Mouse (Mus musculus): ENCODE measurements around the gene Ankrd33b.

Gene Ankrd33b

DNA sequence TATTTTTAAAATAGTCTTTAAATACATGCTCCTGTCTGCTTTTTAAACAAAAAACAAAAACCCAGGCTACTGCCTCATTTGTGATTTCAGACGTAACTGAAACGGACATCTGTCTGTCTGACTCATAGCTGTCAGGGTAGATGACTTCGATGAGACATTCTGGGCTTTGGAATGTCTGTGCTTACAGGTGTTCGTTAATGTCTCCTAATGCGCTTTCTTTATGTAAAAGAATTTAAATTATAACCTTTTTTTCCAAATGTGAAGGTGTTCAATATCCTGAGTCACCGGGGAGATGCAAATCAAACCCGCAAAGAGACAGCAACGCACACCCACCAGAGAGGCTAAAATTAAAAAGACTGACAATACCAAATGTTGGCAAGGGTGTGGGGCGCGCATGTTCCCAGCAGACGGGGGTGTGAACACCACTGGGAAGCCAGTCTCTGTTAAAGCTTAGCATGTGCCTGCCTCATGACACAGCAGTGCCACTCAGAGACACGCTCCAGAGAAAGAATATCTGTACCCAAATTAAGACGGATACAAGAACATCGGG lies 30.3 kb downstream of the Ankrd33b start:
- DNase-seq: no peak

DNA sequence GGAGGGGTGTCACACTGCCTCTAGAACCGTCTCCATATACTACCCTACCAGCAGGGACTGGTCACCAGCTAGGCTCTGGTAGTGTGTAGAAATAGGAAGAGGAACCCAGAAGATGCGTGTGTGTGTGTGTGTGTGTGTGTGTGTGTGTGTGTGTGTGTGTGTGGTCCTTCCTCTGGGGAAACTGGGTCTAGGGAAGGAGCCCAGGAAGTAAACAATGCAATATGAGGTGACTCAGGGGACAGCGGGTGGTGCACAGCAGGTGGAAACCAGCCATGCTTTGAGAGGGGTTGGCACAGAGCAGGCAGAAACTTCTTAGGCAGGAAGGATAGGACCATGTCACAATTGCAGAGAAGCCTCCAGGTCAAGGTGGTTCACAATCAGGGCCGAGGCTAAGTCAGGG lies 30.8 kb downstream of the Ankrd33b start:
- no peak for DNase-seq

DNA sequence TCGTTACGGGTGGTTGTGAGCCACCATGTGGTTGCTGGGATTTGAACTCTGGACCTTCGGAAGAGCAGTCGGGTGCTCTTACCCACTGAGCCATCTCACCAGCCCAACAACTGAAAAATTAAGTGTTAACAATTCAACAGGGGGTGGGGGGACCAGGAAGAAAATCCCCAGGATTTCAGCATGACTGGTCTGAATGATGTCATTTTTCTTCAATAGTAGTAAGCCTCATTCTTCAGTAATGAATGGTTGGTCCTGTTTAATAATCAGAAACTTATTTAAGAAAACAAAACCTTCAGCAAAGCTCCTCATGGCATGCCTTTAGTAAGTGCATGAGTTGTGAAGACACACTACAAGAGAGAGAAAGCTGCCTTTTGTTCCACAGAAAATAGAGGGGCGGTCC lies 32.7 kb downstream of the Ankrd33b start:
- DNase-seq: no peak

DNA sequence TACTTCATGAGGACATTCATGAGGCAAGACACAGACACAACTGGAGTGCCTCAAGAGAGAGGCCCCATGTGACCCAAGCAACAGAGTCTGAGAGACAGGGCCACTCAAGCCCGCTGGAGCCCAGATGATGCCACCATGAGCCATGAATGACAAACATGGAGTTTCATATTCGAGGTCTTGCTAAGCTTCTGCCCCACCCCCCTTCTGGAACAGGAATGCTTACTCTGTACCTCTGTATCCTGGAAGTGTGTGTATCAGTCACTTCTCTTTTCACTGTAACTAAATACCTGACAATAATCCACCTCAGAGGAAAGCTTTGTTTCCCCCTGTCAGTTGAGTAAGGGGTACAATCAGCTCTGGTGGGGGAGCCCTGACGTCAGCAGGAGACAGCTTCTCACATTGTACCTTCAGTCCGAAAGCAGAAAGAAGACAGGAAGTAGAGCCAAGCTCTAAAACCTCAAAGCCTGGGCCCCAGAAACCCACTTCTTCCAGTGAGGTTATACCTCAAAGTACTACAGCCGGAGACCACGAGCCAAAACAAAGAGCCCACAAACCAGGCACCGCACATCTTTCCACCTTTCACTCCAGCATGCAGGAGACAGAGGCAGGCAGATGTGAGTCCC lies 34.9 kb downstream of the Ankrd33b start:
- no peak for DNase-seq

DNA sequence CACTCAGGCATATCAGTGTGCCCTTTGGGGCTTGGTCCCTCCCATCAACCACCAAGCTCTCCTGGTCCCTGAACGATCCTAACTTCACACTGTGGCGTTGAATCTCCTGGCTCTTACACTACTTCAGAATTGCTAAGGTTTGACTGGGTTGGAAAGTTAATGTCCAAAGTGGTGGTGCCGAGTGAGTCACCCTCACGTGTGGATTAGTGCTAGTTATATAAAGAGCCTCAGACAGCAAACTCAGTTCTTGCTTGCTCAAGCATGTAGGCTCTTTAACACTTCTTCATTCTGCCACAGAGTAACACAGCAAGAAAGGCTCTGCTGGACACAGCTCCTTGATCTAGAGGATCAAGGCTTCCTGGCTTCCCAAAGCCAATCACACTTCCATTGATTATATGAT lies 35.8 kb downstream of the Ankrd33b start:
- DNase-seq: no peak

DNA sequence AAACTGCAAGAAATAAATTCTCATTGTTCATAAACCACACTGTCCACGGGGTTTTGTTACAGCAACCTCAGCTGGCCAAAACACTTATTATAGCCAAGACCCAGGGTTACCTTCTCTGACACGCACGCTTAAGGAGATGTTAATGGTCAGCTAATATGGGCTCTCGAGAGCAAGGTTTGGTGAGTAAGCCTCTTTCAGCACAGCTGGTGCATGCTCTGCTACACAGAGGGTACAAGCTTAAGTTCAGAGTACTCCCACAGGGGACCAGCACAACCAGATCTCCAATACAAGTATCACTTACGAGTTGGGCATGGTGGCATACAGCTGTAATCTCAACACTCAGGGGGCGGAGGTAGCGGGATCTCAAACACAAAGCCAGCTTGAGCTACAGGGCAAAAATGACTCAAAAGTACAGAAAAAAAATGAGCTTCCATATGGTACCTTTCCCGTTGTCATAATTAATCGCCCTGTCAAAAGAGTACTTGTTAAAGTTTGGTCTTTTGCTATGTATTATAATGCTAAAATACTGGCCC lies 39.4 kb downstream of the Ankrd33b start:
- DNase-seq: no peak

DNA sequence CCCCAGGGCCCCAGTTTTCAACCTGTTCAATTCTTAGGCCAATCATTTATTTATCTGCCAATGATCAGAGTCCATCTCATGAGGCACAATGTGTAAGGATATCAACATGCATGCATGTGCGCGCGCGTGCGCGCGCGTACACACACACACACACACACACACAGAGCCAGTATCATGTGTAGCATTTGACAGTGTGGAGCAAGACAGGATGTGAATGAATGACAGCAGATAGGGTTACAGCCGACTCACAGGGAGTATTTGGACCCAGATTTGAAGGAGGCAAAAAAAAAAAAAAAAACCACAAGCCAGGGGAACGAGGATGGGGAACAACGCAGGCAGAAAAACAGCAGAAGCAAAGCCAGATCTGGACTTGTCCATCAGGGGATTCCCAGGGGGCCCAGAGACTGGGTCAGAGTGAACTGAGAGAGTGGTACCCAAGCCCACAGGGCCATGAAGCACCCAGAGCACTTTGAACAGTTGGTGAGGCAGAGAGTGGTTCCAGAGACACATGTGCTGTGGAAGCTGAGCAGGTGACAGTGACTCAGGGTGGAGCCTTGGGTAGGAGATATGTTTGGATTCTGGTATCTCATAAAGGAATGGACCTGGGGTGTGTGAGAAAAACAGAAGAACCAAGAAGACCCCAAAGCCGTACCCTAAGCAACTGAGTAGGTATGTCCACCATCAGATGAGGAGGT lies 41.7 kb downstream of the Ankrd33b start:
- no peak for DNase-seq

DNA sequence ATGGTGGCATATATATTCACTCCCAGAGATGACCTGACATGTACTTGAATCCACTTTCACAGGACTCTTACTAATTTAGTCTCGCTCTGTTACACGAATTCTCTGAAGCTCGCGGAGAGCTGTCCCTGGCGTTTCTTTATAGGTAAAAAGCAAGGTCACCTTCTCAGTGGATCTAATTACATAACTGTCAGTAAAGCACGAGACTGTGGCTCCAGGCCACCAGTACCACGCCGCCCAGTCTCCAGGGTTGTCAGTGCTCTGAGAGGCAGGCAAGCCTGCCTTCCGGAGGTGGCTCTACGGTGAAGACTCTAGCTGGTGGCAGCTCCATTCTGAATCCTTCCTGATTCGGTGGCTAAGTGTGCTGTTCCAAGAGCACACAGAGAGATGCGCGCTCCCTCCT lies 43.0 kb downstream of the Ankrd33b start:
- no peak for DNase-seq

DNA sequence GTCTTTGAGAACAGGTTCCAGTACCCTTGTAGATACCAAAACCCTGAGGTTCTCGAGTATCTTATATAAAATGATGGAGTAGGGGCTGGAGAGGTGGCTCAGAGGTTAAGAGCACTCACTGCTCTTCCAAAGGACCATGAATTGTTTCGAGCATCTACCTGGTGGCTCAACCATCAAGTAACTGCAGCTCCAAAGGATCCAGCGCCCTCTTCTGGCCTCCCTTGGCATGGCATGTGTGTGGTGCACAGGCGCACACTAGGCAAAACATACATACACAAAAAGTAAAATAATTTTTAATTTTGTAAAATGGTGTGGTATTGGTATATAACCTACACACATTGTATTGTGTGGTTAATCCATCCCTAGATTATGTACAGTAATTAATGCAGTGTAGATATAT lies 43.8 kb downstream of the Ankrd33b start:
- DNase-seq: no peak

DNA sequence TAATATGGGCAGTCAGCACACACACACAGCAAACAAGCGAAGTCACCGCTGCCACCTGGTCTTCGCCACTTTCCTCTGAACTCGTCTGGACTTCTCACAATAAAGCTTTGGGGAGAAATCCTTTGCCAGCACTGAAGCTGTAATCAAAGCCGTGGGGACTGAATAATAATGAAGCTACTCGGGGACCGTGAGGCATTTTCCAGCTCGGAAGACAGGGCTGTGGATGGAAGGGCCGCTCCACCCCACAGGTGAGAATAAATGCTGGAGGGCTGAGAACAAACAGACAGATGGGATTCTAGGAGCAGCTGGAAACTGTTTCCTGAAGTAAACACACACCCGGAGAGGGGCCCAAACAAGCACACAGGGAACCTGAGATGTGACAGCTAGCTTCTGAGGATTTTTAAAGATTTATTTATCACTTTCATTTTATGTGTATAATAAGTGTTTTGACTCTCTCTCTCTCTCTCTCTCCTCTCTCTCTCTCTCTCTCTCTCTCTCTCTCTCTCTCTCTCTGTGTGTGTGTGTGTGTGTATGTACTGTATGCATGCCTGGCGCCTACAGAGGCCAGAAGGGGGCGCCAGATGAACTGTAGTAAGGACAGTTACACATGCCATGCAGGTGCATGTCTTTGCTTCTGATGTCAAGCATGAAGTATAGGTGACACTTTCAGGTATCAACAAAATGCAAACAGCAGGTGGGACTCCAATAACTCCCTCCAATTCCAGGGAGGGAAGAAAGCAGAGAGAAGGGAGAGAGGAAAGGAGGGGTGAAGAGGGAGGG lies 46.7 kb downstream of the Ankrd33b start:
- no peak for DNase-seq

DNA sequence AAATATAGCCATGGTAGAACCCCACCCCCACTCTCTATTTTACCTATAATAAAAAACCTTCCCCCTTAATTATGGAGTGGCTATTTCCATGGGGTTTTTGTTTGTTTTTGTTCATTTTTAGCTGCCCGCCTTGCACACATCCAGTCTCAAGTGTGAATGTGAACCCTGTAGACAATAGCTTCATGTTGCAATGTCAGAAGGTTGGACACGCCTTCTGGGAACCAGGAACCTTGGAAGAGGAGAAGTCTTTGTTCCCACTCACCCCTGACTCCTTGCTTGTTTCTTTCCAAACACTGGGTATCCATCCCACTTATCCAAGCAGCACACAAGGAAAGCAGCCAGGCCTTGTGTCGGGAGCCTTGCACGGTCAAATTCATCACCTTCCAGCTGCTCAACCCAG lies 48.5 kb downstream of the Ankrd33b start:
- DNase-seq: no peak

DNA sequence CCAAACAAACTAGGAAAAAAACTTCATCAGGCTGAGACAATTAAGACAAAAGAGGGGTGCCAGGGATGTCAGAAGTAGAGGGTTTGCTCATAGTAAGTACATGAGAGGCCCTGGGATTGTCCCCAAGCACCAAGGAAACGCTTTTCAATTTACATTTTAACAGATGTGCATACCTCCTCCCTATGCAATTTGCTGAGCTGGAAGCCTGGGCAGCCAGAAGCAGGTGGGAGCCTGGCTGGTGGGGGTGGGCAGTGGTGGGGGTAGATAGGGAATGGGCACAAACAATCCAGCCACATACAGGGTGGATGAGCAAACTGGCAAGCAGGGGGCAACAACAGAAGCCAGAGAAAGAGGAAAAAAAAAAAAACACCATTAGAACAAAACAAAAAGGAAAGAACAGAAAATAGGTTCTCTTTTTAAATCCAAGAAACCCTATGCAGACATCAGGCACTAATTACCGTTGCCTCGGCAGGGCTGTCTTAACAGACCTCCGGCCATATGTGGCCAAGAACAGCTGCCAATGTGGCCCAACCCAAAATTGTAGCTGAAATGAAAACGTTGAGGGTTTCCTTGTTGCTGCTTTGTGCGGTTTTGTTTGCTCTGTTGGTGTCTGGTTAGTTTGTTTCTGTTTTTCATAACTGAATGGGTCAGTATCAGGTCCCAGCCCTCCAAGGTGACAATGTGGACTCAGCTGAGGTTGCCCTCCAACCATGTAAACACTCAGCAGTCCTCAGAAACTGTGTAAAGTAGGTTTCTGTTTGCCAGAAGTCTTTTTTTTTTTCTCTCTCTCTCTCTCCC lies 49.2 kb downstream of the Ankrd33b start:
- DNase-seq: no peak

DNA sequence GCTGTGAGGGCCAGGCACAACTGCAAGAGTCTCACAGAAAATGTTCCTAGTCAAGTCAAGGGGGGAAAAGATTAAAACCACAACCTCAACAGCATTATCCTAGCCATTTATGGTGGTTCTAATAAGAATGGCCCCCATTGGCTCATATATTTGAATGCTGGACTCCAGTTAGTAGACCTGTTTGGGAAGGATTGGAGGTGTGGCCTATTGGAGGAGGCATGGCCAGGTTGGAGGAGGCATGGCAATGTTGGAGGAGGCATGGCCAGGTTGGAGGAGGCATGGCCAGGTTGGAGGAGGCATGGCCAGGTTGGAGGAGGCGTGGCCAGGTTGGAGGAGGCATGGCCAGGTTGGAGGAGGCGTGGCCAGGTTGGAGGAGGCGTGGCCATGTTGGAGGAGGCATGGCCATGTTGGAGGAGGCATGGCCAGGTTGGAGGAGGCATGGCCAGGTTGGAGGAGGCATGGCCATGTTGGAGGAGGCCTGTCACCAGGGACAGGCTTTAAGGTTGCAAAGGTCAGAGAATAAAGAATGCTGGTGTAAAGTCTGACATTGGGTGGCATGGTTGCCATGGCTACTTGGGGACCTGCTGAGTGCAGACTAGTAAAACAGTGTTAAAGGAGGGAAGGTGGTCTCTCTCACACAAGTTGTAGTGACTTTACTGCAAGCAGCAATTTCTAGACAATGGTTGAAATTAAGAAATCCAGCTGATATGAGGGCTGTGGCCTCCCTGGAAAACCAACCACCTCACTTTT lies 50.3 kb downstream of the Ankrd33b start:
- no peak for DNase-seq

DNA sequence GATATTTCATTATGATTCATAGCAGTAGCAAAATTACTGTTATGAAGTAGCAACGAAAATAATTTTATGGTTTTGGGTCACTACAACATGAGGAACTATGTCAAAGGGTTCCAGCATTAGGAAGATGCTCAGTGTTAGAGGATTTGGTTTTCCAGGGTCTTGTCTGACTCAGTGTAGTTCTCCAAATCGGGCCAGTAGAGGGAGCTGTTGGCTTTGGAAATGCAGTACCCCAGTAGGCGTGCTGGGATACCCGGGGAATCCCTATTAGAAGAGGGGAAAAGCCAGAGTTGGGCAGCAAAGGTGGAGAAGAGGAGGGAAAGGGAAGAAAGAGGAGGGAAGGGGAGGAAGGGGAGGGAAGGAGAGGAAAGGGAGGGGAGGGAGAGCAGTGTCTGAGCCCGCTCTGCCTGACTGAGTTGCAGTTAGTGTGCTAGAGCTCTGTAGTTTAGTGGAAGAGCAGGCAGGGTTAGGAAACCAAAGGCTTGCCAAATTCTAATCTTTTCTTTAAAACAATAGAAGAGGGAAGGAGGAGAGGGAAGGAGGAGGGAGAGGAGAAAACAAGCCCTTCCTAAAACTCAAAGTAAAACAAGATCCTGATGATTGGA lies 51.8 kb downstream of the Ankrd33b start:
- peak; percentile 89 for DNase-seq

DNA sequence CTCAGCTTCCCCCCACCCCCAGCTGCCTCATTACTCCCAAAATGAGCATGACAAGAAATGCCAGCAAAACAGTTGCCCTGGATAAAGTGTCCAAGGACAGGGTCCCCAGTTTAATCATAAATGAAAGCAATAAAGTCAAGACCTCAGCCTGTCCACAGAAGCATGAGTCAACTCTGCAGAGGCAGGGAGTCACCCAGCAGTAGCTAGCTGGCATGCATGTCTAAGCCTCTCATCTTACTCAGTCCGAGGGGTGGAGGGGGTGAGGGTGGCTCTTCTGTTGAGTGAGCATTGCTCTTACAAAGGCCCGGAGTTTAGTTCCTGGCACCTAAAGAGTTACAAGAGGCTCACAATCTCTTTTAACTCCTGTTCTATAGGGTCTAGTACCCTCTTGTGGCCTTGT lies 55.5 kb downstream of the Ankrd33b start:
- no peak for DNase-seq

DNA sequence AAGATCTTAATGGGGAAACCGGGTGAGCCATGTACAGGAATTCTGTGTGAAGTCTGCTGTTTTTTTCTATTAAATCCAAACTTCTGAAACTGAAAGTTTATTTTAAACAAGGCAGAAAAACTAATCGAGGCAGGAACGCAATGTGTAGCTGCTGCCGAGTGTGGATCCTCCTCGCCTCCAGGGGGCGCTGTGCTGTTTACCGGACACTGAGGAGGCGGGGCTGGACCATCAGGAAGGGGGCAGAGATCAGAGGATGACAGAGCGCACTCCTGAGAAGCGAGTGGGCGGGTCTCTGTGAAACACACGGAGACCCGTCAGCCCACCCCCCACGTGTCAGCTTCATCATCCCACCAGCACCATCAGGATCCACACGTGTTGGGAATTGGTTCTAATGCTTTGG lies 58.0 kb downstream of the Ankrd33b start:
- no peak for DNase-seq

DNA sequence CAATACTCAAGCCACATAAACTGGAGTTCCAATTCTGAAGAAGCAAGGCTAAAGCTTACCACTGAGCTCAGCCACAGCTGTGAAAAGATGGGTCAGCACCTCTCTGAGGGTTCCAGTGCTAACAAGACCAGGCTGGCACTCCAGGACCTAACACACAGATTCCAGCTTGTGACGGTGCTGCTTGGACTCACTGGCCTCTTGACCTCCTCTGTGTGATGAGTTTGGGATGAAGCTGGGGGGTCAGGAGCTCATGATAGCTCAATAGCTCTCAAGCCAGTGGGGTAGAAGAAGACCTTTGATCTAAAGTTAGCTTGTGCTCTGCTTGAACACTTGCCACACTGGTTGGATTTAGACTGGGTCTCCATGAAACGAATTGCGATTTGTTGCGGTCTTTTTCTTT lies 60.8 kb downstream of the Ankrd33b start:
- no peak for DNase-seq

DNA sequence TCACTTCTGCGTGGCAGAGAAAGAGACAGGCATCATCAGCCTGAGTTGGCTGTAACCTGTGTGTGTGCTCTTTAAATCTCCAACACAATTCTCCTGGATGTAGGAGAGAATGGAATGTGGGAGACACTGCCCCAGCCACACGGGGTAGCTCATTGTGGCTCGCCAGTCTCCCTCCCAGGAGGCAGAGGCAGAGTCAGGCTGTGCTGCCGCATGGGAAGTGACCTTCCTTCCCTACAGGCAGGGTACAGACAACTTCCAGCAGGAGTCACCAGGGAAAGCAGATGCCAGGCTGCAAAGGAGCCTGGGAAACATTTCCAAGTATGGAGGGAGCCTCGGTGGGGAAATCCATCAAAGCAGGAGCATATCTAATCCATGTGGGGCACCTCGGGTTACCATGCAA lies 62.3 kb downstream of the Ankrd33b start:
- no peak for DNase-seq

DNA sequence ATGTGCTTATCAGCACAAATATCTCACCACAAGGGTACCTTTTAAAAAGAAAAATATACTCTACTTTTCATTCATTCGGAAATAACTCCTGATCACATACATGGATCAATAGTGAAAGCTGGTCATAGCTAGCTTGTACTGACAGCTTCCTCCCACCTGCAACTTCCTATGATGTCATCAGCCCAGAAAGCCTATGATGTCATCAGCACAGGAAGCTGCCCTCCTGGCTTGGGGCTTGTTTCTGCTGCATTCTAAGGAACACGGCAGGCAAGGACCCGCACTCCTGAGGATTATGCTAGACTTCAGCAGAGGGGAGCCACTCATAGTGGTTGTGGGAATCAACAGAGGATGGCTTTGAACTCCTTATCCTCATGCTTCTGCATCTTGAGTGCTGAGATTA lies 63.2 kb downstream of the Ankrd33b start:
- DNase-seq: no peak

DNA sequence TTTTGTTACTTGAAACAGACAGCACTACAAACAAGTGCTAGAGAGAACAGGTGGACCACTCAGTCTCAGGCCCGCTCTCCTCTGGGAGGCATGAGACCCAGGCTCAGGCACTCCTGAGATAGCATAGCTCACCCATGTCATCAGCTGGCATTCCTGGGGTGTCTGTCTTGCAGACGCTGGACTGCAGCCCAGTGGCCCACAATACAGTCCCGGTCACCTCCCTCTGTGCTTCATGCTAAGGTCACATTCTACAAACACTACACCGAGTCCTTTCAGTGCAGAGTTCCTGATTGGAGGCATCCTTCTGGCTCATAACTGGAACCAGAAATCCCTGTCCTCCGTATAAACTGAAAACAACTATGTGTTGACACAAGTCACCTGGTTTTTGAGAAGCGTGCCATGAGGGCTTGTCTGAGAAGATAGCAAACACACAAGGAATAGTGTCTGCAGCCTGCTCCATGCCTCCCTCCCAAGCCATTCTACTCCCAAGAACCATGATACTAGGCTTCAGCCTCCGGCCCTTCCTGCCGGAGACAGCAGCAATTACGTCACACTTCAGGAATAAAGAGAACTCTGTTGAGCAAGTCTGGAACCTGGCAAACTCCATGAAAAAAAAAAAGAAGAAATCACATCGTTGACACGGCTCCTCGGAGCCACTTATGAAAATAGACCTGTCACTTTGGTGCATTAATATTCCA lies 65.1 kb downstream of the Ankrd33b start:
- DNase-seq: no peak

All from embryo, embryonic 11 days (tissue).